In the genomic region with DNA sequence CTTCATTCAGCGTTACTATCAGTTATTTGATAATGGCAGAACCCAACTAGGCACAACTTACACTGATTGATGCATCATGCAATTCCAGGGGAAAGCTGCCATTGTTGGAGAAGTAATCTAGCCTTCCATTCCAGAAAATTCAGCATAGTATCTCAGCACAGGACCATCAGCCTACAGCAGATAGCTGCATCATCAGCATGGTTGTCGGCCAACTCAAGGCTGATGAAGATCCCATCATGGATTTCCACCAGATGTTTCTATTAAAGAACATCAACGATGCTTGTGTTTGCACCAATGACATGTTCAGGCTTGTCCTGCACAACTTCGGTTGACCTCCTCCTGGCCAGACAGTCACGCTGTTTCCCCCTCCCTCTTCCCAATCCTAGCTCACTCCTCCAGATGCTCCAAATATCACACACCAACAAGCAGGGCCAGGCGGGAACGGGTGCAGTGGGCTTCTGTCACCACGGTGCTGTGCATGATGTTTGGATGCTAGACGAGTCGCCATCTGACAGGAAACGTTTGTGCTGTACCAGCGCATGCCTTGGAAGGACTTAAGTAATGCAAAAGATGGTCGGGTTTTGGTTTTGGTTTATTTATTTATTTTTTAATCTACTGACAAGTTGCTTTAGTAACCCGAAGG, we compare ENCODE assay signal across 21 mouse cellular contexts.
DNase-seq lines count a peak whose midpoint lies in the region; ATAC-seq and TF ChIP-seq lines count a peak whose summit lies in the region.
"Had no signal": no experiment of that assay in that cellular context is flagged by ENCODE, and none has a peak within 500 bp of the region (broad histone marks: within the 10 kb centered on the region; RNA-seq: fewer than 3 reads in every experiment).

No protein-coding gene starts in this region.

- H3K9me3 ChIP-seq in heart, embryonic 12.5 days (replicated peaks): no peaks in the 10 kb centered on the region
- H3K9me3 ChIP-seq in intestine, embryonic 16.5 days (ENCODE audit: control insufficient read depth, low read length): no peaks in the 10 kb centered on the region
- no peaks in the 10 kb centered on the region for H3K9me3 ChIP-seq in stomach, postnatal 0 days (ENCODE audit: control insufficient read depth, low read length)
- H3K9me3 ChIP-seq: forebrain, embryonic 12.5 days had no signal

- DNase-seq in heart, adult 11 months: peak; percentile 91
- peak; percentile 58 for DNase-seq in lung, postnatal 25 days (ENCODE audit: low spot score)
- no peak for DNase-seq in stomach, postnatal 0 days (ENCODE audit: low spot score)
- DNase-seq in cerebellum, postnatal 14 days: no peak
- DNase-seq in frontal cortex, postnatal 14 days (ENCODE audit: low spot score in 2 of 2): no peak
- no peak for DNase-seq in embryo, embryonic 10.5 days (ENCODE audit: low spot score)
- DNase-seq: adrenal gland, adult 2 months; cerebellum, adult 9-11 months; embryo, embryonic 11 days; gastrocnemius, postnatal 14 days; kidney, adult 8-10 months; kidney, postnatal 25 days; left cerebral cortex, postnatal 4 days; liver; thymus, adult 18-20 months; thymus, postnatal 4 days had no signal

- no peaks in the 10 kb centered on the region for H3K36me3 ChIP-seq in heart, embryonic 12.5 days
- no peaks in the 10 kb centered on the region for H3K36me3 ChIP-seq in intestine, embryonic 16.5 days (ENCODE audit: control insufficient read depth, insufficient read depth, low read length)
- H3K36me3 ChIP-seq in stomach, postnatal 0 days (ENCODE audit: control insufficient read depth, insufficient read depth, low read length): no peaks in the 10 kb centered on the region
- H3K36me3 ChIP-seq: forebrain, embryonic 12.5 days had no signal

- H3K27me3 ChIP-seq in heart, embryonic 12.5 days (replicated peaks): no peaks in the 10 kb centered on the region
- H3K27me3 ChIP-seq in intestine, embryonic 16.5 days (replicated peaks; ENCODE audit: control insufficient read depth, insufficient read depth, low read length): no peaks in the 10 kb centered on the region
- H3K27me3 ChIP-seq in stomach, postnatal 0 days (ENCODE audit: control insufficient read depth, insufficient read depth, low read length): no peaks in the 10 kb centered on the region; the same call in 1 of the 2 replicates
- H3K27me3 ChIP-seq: forebrain, embryonic 12.5 days had no signal

- no peak overlapping the region for H3K9ac ChIP-seq in heart, embryonic 12.5 days
- H3K9ac ChIP-seq in intestine, embryonic 16.5 days (ENCODE audit: low read depth, low read length): no peak overlapping the region
- no peak overlapping the region for H3K9ac ChIP-seq in stomach, postnatal 0 days (ENCODE audit: low read length)
- H3K9ac ChIP-seq: forebrain, embryonic 12.5 days had no signal

- H3K4me1 ChIP-seq in heart, embryonic 12.5 days (replicated peaks): peaks cover 17% of the 10 kb centered on the region
- H3K4me1 ChIP-seq in intestine, embryonic 16.5 days (ENCODE audit: control insufficient read depth, insufficient read depth, low read length): no peaks in the 10 kb centered on the region
- no peaks in the 10 kb centered on the region for H3K4me1 ChIP-seq in stomach, postnatal 0 days (replicated peaks; ENCODE audit: control insufficient read depth, insufficient read depth)
- H3K4me1 ChIP-seq: forebrain, embryonic 12.5 days had no signal

- no peak for TF ChIP-seq EP300 in stomach, postnatal 0 days (optimal IDR thresholded peaks at IDR 0.05)

- H3K4me2 ChIP-seq in heart, embryonic 12.5 days: no peak overlapping the region
- no peak overlapping the region for H3K4me2 ChIP-seq in intestine, embryonic 16.5 days (ENCODE audit: low read depth, low read length)
- no peak overlapping the region for H3K4me2 ChIP-seq in stomach, postnatal 0 days (replicated peaks; ENCODE audit: low read depth)
- H3K4me2 ChIP-seq: forebrain, embryonic 12.5 days had no signal

- WGBS in heart, embryonic 12.5 days: 78% methylated on average over 14 of the region's 14 CpGs
- 84% methylated on average over 14 of the region's 14 CpGs for WGBS in intestine, embryonic 16.5 days
- WGBS in stomach, postnatal 0 days: 74% methylated on average over 14 of the region's 14 CpGs

- H3K27ac ChIP-seq in heart, embryonic 12.5 days (ENCODE audit: poor library complexity, severe bottlenecking): no peak overlapping the region
- H3K27ac ChIP-seq in intestine, embryonic 16.5 days (ENCODE audit: low read length): peak overlapping the region; percentile 21; the same call in 1 of the 2 replicates
- H3K27ac ChIP-seq in stomach, postnatal 0 days (replicated peaks): 0 out of 2 replicates have a peak overlapping the region, but pooled peaks have one; percentile 30
- H3K27ac ChIP-seq: forebrain, embryonic 12.5 days; hindbrain, postnatal 0 days had no signal

- ATAC-seq in heart, embryonic 12.5 days (ENCODE audit: insufficient number of reproducible peaks, low FRiP score): no peak
- ATAC-seq in intestine, embryonic 16.5 days: no peak
- no peak for ATAC-seq in stomach, postnatal 0 days (ENCODE audit: low FRiP score, low TSS enrichment)
- ATAC-seq: hindbrain, postnatal 0 days; midbrain, embryonic 16.5 days had no signal

- TF ChIP-seq CTCF in stomach, postnatal 0 days (IDR thresholded peaks at IDR 0.05; ENCODE audit: low read depth): peak; percentile 19; the same call in 1 of the 2 replicates

- no peak overlapping the region for H3K4me3 ChIP-seq in heart, embryonic 12.5 days
- H3K4me3 ChIP-seq in intestine, embryonic 16.5 days (ENCODE audit: low read length): no peak overlapping the region
- H3K4me3 ChIP-seq in stomach, postnatal 0 days (ENCODE audit: low read depth, low read length): no peak overlapping the region
- H3K4me3 ChIP-seq: forebrain, embryonic 12.5 days had no signal

Comparison
In these comparisons a context has a peak if more than half of its experiments do, and no peak if none do; other contexts are left out.
1. DNase-seq: peak in heart, adult 11 months (single experiment) and lung, postnatal 25 days (single experiment); none in stomach, postnatal 0 days (single experiment), cerebellum, postnatal 14 days (0 of 2), frontal cortex, postnatal 14 days (0 of 2) and embryo, embryonic 10.5 days (single experiment).